Mouse (Mus musculus) hindbrain, embryonic 14.5 days (tissue): Measurements from ENCODE around the gene Bcl3. TPM values are rescaled to one million over a fixed set of nuclear protein-coding genes. Genes with fewer than 3 reads are reported as not detected.
A peak's percentile ranks its signal among the peaks of the same experiment; 100 is the strongest.

Experiments
- ATAC-seq: fragments of 200-750 bp; cut with Nextera tagmentation; 2 replicates; pipeline ENCODE4 v1.8.0; 2017; ENCODE audit warnings: moderate number of reproducible peaks, mild to moderate bottlenecking, moderate TSS enrichment, moderate library complexity; ENCODE audit not compliant: low FRiP score
- DNase-seq: peaks from one replicate; pipeline ENCODE4 v3.0.0-alpha.2; 2015; ENCODE audit warnings: low spot score
- H3K27ac ChIP-seq: fragments of 300-500 bp; sonication (generic); 2 replicates; pipeline ENCODE4 v1.5.1; 2014; ENCODE audit warnings: mild to moderate bottlenecking, moderate library complexity
- H3K27me3 ChIP-seq: fragments of 300-500 bp; sonication (generic); 2 replicates; pipeline ENCODE4 v1.6.1; 2014; ENCODE audit warnings: mild to moderate bottlenecking, low read length, mixed read lengths; ENCODE audit not compliant: control insufficient read depth, insufficient read depth
- H3K36me3 ChIP-seq: fragments of 300-500 bp; sonication (generic); replicated peaks from 2 replicates; pipeline ENCODE4 v1.6.1; 2014; ENCODE audit not compliant: control insufficient read depth, insufficient read depth
- H3K4me1 ChIP-seq: fragments of 300-500 bp; sonication (generic); replicated peaks from 2 replicates; pipeline ENCODE4 v1.6.1; 2014; ENCODE audit warnings: antibody characterized with exemption, low read length, mixed read lengths; ENCODE audit not compliant: control insufficient read depth, insufficient read depth
- H3K4me2 ChIP-seq: fragments of 300-500 bp; sonication (generic); replicated peaks from 2 replicates; pipeline ENCODE4 v1.6.1; 2014; ENCODE audit warnings: mild to moderate bottlenecking, moderate library complexity
- H3K4me3 ChIP-seq: fragments of 300-500 bp; sonication (generic); replicated peaks from 2 replicates; pipeline ENCODE4 v1.5.1; 2014; ENCODE audit warnings: mild to moderate bottlenecking, low read length
- H3K9ac ChIP-seq: fragments of 300-500 bp; sonication (generic); 2 replicates; pipeline ENCODE4 v1.6.1; 2014
- H3K9me3 ChIP-seq: fragments of 300-500 bp; sonication (generic); 2 replicates; pipeline ENCODE4 v1.6.1; 2016; ENCODE audit warnings: low read length; ENCODE audit not compliant: control insufficient read depth
- WGBS: fragments of 180-500 bp; shearing (Covaris S2); extraction: QIAGEN DNeasy Blood & Tissue Kit; methylation state at CpG from one replicate; pipeline ENCODE4 v1.1.7; 2014; 5-methylcytosine and 5-hydroxymethylcytosine counted together
- polyA plus RNA-seq: library from polyadenylated mRNA; unstranded; fragments of >200 nt; fragmentation: Nextera tagmentation; extraction: Ambion mirVana; gene quantifications from 2 replicates; pipeline ENCODE4 v1.2.1, GENCODE M21; 2014

Gene Bcl3
- polyA plus RNA-seq, 1 experiment from 2014 or later, result 0.58 TPM

DNA sequence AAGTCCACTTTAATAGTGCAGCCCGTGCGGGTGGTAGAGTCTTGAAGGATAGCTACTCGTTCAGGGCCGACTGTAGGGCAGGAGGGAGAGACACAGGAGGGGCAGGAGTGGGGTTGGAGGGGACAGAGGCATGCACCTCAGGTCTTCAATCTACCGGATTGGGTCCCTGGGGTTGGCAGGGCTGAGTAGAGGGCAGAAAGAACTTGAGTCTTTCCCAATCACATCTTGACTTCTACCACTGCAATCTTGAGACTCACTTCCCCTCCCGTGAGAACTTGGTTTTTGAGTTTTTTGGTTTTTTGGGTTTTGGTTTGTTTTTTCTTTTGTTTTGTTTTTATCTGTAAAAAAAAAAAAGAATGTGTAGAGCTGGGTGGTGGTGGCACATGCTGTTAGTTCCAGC lies 33.7 kb upstream of the Bcl3 start:
- H3K9me3 ChIP-seq, result no peaks in the 10 kb centered on the region
- H3K27me3 ChIP-seq, result no peaks in the 10 kb centered on the region
- ATAC-seq (no peak), DNase-seq (no peak)
- 91% methylated on average over 6 of the region's 6 CpGs for WGBS
- no peak overlapping the region for H3K4me2 ChIP-seq
- H3K36me3 ChIP-seq, result no peaks in the 10 kb centered on the region
- H3K9ac ChIP-seq, result no peak overlapping the region
- no peak overlapping the region for H3K27ac ChIP-seq
- H3K4me3 ChIP-seq, result no peak overlapping the region
- no peaks in the 10 kb centered on the region for H3K4me1 ChIP-seq

- H3K27ac ChIP-seq, result no peak overlapping the region
- H3K4me3 ChIP-seq, result no peak overlapping the region
- DNase-seq (no peak), ATAC-seq (no peak)
- no peak overlapping the region for H3K9ac ChIP-seq
- H3K4me2 ChIP-seq, result no peak overlapping the region
- WGBS, result 80% methylated on average over 5 of the region's 5 CpGs
- no peaks in the 10 kb centered on the region for H3K36me3 ChIP-seq
- no peaks in the 10 kb centered on the region; the same call in 1 of the 2 replicates for H3K27me3 ChIP-seq
- H3K4me1 ChIP-seq, result no peaks in the 10 kb centered on the region
- no peaks in the 10 kb centered on the region for H3K9me3 ChIP-seq
Observed at GRCm38 (mm10) chr7:19855663-19856062, 33.1 kb upstream of the Bcl3 start.

DNA sequence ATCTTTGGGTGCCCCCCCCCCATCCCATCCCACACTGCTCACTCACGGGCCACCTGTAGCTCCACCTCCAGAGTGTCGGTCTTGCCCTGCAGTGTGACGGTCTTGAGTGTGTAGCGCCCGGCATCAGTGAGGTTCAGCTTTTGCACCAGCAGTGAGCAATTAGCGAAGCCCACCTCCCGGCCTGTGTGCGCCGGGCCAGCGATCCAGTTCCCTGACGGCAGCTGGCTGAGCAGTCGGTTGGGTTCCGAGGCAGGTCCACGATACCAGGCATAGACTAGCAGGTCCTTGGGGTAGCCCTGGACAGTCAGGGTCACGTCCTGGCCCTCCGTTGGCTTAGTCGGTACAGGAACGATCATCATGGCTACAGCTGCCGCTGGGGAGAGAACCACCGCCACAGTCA lies 31.0 kb upstream of the Bcl3 start:
- WGBS, result 91% methylated on average over 20 of the region's 20 CpGs
- ATAC-seq (no peak), DNase-seq (no peak)
- Histone ChIP-seq H3K4me2 (no peak overlapping the region), H3K9me3 (no peaks in the 10 kb centered on the region), H3K9ac (no peak overlapping the region), H3K27me3 (no peaks in the 10 kb centered on the region; the same call in 1 of the 2 replicates), H3K27ac (no peak overlapping the region), H3K36me3 (no peaks in the 10 kb centered on the region), H3K4me1 (no peaks in the 10 kb centered on the region), H3K4me3 (no peak overlapping the region)

DNA sequence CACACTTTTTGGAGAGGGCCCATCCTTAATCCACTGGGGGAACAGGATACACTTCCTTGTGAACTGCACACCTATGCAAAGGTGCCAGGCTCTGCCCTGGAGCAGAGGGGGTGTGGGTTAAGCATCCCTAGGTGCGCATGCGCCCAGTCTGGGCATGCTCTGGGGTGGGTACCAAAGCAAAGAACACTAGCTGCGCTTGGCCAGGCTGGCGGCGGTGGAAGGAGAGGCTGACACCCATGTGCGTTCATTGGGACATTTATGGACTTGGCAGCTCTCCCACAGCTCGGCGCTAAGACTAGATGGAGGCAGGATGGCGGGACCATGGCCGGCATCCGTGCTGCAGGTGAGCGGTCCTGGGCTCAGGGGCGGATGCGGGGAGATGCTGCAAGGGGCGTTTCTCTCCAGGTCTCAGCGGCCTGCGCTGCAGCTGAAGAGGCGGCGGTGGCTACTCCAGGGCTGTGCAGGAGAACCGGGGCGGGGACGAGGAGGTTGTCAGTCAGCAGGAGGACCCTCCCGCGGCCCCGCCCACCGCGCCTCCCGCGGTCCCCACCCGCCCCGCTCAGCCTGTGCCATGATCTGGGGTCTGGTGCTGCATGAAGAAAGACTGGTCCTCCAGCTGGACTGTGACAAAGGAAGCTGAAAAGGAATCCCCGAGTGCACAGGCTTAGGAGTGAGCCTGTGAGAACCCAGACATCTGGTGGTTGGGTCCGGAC lies 29.4 kb upstream of the Bcl3 start, which contains the start of gene Gm19345:
Gene Gm19345, plus strand, starts transcription at position 146 of the 713 bp plus-strand sequence.
- Histone ChIP-seq H3K4me1 (no peaks in the 10 kb centered on the region), H3K27me3 (peaks cover 7% of the 10 kb centered on the region), H3K4me2 (peak within 1 kb of the TSS; percentile 61), H3K9ac (peak within 1 kb of the TSS; percentile 68), H3K36me3 (no peaks in the 10 kb centered on the region), H3K9me3 (no peaks in the 10 kb centered on the region), H3K27ac (peak within 1 kb of the TSS; percentile 73), H3K4me3 (peak within 1 kb of the TSS; percentile 40)
- 6% methylated on average over 33 of the region's 33 CpGs for WGBS
- ATAC-seq (peak; percentile 85), DNase-seq (peak; percentile 59)

DNA sequence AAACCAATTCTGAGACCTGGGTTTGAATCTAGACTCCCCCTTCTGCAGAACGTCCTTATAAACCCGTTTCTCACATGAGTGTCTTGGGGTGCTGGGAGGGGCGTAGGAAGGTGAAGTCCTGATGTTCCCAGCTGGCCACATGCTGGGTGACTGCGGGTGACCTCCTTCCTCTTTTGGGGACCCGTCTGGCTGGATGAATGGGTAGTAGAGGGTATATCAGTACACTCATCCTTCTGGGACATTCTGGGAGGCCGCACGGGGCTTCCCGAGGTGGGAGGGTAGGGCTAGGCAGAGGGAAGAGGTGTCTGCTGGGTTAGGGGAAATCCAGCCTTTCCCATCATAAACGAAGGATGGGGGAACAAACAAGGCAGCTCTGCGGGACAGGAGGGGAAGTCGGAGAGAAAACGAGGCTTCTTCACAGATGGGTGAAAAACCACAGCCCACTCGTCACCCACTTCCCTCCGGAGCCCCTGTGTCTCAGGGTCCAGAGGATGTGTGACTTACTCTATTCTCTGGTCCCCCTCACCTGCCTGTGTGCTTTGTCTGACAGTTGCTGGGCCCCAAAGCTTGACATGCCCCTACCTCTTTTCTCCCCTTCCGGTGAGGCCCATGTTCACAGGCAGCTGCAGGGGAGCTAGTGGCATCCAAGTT lies 22.1 kb upstream of the Bcl3 start:
- DNase-seq (no peak), ATAC-seq (no peak)
- Histone ChIP-seq H3K27me3 (peaks cover 34% of the 10 kb centered on the region), H3K9me3 (no peaks in the 10 kb centered on the region), H3K9ac (no peak overlapping the region), H3K36me3 (no peaks in the 10 kb centered on the region), H3K4me2 (no peak overlapping the region), H3K4me3 (no peak overlapping the region), H3K27ac (no peak overlapping the region), H3K4me1 (no peaks in the 10 kb centered on the region)
- 66% methylated on average over 15 of the region's 15 CpGs for WGBS

DNA sequence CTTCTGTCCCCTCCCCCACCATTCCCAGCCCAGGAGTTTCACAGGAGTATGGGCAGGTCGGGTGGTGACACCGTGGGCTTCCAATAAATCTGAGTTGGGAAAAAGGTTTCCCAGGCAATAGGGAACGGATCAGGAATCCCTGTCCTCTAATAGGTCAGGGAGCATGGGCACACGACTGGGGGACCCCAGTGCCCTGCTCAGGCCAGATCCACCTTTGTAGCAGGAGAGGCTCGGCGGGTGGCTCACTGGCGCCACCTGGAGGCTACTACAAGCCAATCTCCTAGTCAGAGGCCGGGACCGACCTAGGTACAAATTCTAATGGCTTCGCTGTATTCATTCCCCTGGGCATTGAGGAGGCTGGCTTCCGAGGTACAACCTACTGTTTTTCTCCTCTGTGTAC lies 21.0 kb upstream of the Bcl3 start:
- 3% methylated on average over 11 of the region's 11 CpGs for WGBS
- no peaks in the 10 kb centered on the region for H3K9me3 ChIP-seq
- H3K27ac ChIP-seq, result no peak overlapping the region
- no peaks in the 10 kb centered on the region for H3K4me1 ChIP-seq
- peak; percentile 68 for DNase-seq
- H3K4me3 ChIP-seq, result no peak overlapping the region
- H3K36me3 ChIP-seq, result no peaks in the 10 kb centered on the region
- H3K9ac ChIP-seq, result no peak overlapping the region
- ATAC-seq, result peak; percentile 57; the same call in 1 of the 2 replicates
- peaks cover 34% of the 10 kb centered on the region for H3K27me3 ChIP-seq
- no peak overlapping the region for H3K4me2 ChIP-seq

GRCm38 (mm10) chr7:19842885-19843504 lies 20.4 kb upstream of the Bcl3 start:
- 33% methylated on average over 19 of the region's 19 CpGs for WGBS
- Histone ChIP-seq H3K27me3 (peaks cover 33% of the 10 kb centered on the region), H3K4me1 (no peaks in the 10 kb centered on the region), H3K9me3 (no peaks in the 10 kb centered on the region), H3K4me3 (no peak overlapping the region), H3K36me3 (no peaks in the 10 kb centered on the region), H3K27ac (no peak overlapping the region), H3K9ac (no peak overlapping the region), H3K4me2 (no peak overlapping the region)
- ATAC-seq, result no peak
- DNase-seq, result no peak

GRCm38 (mm10) chr7:19841686-19842413 lies 19.3 kb upstream of the Bcl3 start:
- 82% methylated on average over 21 of the region's 21 CpGs for WGBS
- H3K27me3 ChIP-seq, result peaks cover 26% of the 10 kb centered on the region
- DNase-seq (no peak), ATAC-seq (no peak)
- H3K36me3 ChIP-seq, result no peaks in the 10 kb centered on the region
- no peak overlapping the region for H3K4me3 ChIP-seq
- no peaks in the 10 kb centered on the region for H3K9me3 ChIP-seq
- no peak overlapping the region for H3K27ac ChIP-seq
- no peaks in the 10 kb centered on the region for H3K4me1 ChIP-seq
- no peak overlapping the region for H3K9ac ChIP-seq
- H3K4me2 ChIP-seq, result no peak overlapping the region

GRCm38 (mm10) chr7:19840936-19841335 lies 18.4 kb upstream of the Bcl3 start:
- Histone ChIP-seq H3K4me3 (no peak overlapping the region), H3K9ac (no peak overlapping the region), H3K4me1 (no peaks in the 10 kb centered on the region), H3K4me2 (no peak overlapping the region), H3K9me3 (no peaks in the 10 kb centered on the region), H3K27me3 (peaks cover 23% of the 10 kb centered on the region), H3K36me3 (no peaks in the 10 kb centered on the region), H3K27ac (no peak overlapping the region)
- ATAC-seq, result no peak
- DNase-seq, result no peak
- WGBS, result 81% methylated on average over 3 of the region's 3 CpGs
